Mouse (Mus musculus): ENCODE measurements around the gene Fbxo11. TPM values are rescaled to one million over a fixed set of nuclear protein-coding genes. Genes with fewer than 3 reads are reported as not detected.

The Fbxo11 gene
- total and polyA plus RNA-seq, 3 experiments, result 13.4 to 35.1 (median 31.2) TPM

DNA sequence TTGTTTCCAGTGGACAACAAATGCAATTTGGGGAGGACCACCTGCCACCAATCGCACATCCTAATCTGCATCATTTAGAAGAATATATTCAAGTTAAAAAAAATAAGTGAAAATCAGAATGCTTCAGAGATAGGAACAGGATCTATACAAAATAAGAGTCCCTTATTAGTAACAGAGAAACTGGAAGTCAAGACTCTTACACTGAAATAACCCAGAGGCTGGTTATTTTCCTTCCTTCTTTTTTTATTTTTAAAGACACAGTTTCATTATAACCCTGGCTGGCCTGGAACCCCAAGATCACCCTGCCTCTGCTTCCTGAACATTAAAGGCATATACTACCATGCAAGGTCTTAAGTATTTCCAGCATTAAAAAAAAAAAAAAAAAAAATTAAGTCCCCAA is 7.2 kb downstream of the Fbxo11 start:
- Histone ChIP-seq H3K36me3 (ENCODE audit: control insufficient read depth, insufficient read depth, low read length) (peaks cover 14% of the 10 kb centered on the region), H3K4me3 (no peak overlapping the region), H3K79me2 (replicated peaks; ENCODE audit: control insufficient read depth, insufficient read depth, low read length) (peaks cover 2% of the 10 kb centered on the region; the same call in 1 of the 2 replicates), H3K27ac (no peak overlapping the region), H3K4me1 (ENCODE audit: control insufficient read depth, insufficient read depth, low read length) (peaks cover 18% of the 10 kb centered on the region), H3K27me3 (ENCODE audit: control insufficient read depth, insufficient read depth, low read length) (no peaks in the 10 kb centered on the region), H3K9ac (ENCODE audit: low read depth, low read length) (no peak overlapping the region)
- intact Hi-C loops (cut with DNase I), result no loop called here
- TF ChIP-seq POLR2A (IDR thresholded peaks at IDR 0.05; ENCODE audit: insufficient read depth, low read depth, low read length) (no peak), CTCF (IDR thresholded peaks at IDR 0.05) (no peak), EP300 (IDR thresholded peaks at IDR 0.05; ENCODE audit: insufficient read depth, low read depth, low read length) (no peak)
- 57% methylated on average over 1 of the region's 1 CpGs for WGBS
- no peak for DNase-seq

GRCm38 (mm10) chr17:88051679-88052078 is 13.4 kb downstream of the Fbxo11 start:
- Histone ChIP-seq H3K36me3 (ENCODE audit: control insufficient read depth, insufficient read depth, low read length) (peaks cover 12% of the 10 kb centered on the region), H3K27ac (no peak overlapping the region), H3K27me3 (ENCODE audit: control insufficient read depth, insufficient read depth, low read length) (no peaks in the 10 kb centered on the region), H3K79me2 (replicated peaks; ENCODE audit: control insufficient read depth, insufficient read depth, low read length) (peaks cover 3% of the 10 kb centered on the region), H3K4me1 (ENCODE audit: control insufficient read depth, insufficient read depth, low read length) (peaks cover 7% of the 10 kb centered on the region), H3K4me3 (no peak overlapping the region), H3K9ac (ENCODE audit: low read depth, low read length) (no peak overlapping the region)
- no peak for DNase-seq
- intact Hi-C loops (cut with DNase I), result no loop called here
- TF ChIP-seq CTCF (IDR thresholded peaks at IDR 0.05) (no peak), EP300 (IDR thresholded peaks at IDR 0.05; ENCODE audit: insufficient read depth, low read depth, low read length) (no peak)
- 90% methylated on average over 4 of the region's 4 CpGs for WGBS

DNA sequence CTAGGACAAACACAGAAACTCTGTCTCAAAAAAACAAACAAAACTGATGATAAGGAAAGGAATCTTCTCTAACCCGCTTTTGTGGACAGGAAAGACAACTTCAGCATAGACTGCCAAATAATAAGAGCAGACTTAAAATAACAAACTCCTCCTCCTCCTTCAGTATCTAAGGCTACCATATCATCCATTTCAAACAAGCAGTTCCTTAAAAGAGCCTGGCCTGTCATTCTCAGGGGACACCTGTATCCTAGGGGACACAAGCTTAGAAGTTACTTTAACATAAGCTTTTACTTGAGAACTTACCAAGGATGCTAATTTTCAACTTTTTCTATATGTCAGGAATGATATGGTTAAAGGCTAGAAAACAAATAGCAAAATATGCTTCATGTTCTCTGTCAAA is 14.2 kb downstream of the Fbxo11 start:
- H3K9ac ChIP-seq (ENCODE audit: low read depth, low read length), result no peak overlapping the region; the same call in 1 of the 2 replicates
- peaks cover 7% of the 10 kb centered on the region for H3K4me1 ChIP-seq (ENCODE audit: control insufficient read depth, insufficient read depth, low read length)
- no peak for DNase-seq
- intact Hi-C loops (cut with DNase I), result no loop called here
- peaks cover 3% of the 10 kb centered on the region for H3K79me2 ChIP-seq (replicated peaks; ENCODE audit: control insufficient read depth, insufficient read depth, low read length)
- peaks cover 9% of the 10 kb centered on the region for H3K36me3 ChIP-seq (ENCODE audit: control insufficient read depth, insufficient read depth, low read length)
- TF ChIP-seq POLR2A (IDR thresholded peaks at IDR 0.05; ENCODE audit: insufficient read depth, low read depth, low read length) (no peak), EP300 (IDR thresholded peaks at IDR 0.05; ENCODE audit: insufficient read depth, low read depth, low read length) (no peak), CTCF (IDR thresholded peaks at IDR 0.05) (no peak)
- 13% methylated on average over 1 of the region's 1 CpGs for WGBS
- H3K27me3 ChIP-seq (ENCODE audit: control insufficient read depth, insufficient read depth, low read length), result no peaks in the 10 kb centered on the region
- no peak overlapping the region for H3K27ac ChIP-seq
- H3K4me3 ChIP-seq, result no peak overlapping the region

- Histone ChIP-seq H3K27me3 (ENCODE audit: control insufficient read depth, insufficient read depth, low read length) (no peaks in the 10 kb centered on the region), H3K79me2 (replicated peaks; ENCODE audit: control insufficient read depth, insufficient read depth, low read length) (peaks cover 3% of the 10 kb centered on the region), H3K36me3 (ENCODE audit: control insufficient read depth, insufficient read depth, low read length) (peaks cover 9% of the 10 kb centered on the region), H3K4me1 (ENCODE audit: control insufficient read depth, insufficient read depth, low read length) (peaks cover 8% of the 10 kb centered on the region), H3K27ac (no peak overlapping the region), H3K9ac (ENCODE audit: low read depth, low read length) (no peak overlapping the region), H3K4me3 (no peak overlapping the region)
- TF ChIP-seq EP300 (IDR thresholded peaks at IDR 0.05; ENCODE audit: insufficient read depth, low read depth, low read length) (no peak), CTCF (IDR thresholded peaks at IDR 0.05) (no peak), POLR2A (IDR thresholded peaks at IDR 0.05; ENCODE audit: insufficient read depth, low read depth, low read length) (no peak)
- intact Hi-C loops (cut with DNase I), result no loop called here
- WGBS, result 72% methylated on average over 2 of the region's 2 CpGs
- DNase-seq, result no peak
Observed at GRCm38 (mm10) chr17:88050318-88050717, 14.8 kb downstream of the Fbxo11 start.

- WGBS, result 39% methylated on average over 12 of the region's 12 CpGs
- Histone ChIP-seq H3K27ac (no peak overlapping the region), H3K36me3 (ENCODE audit: control insufficient read depth, insufficient read depth, low read length) (peaks cover 3% of the 10 kb centered on the region), H3K9ac (ENCODE audit: low read depth, low read length) (no peak overlapping the region), H3K4me3 (no peak overlapping the region), H3K27me3 (ENCODE audit: control insufficient read depth, insufficient read depth, low read length) (no peaks in the 10 kb centered on the region), H3K79me2 (replicated peaks; ENCODE audit: control insufficient read depth, insufficient read depth, low read length) (peaks cover 10% of the 10 kb centered on the region), H3K4me1 (ENCODE audit: control insufficient read depth, insufficient read depth, low read length) (peaks cover 11% of the 10 kb centered on the region)
- no peak for TF ChIP-seq CTCF (IDR thresholded peaks at IDR 0.05)
- no peak for TF ChIP-seq POLR2A (IDR thresholded peaks at IDR 0.05; ENCODE audit: insufficient read depth, low read depth, low read length)
- TF ChIP-seq EP300 (IDR thresholded peaks at IDR 0.05; ENCODE audit: insufficient read depth, low read depth, low read length), result no peak
- intact Hi-C loops (cut with DNase I), result no loop called here
- peak in 1 of 2 experiments; percentile 57 for DNase-seq
Observed at GRCm38 (mm10) chr17:88042099-88043086, 22.7 kb downstream of the Fbxo11 start.

- H3K4me3 ChIP-seq, result no peak overlapping the region
- no peak for DNase-seq
- no peak overlapping the region for H3K9ac ChIP-seq (ENCODE audit: low read depth, low read length)
- H3K36me3 ChIP-seq (ENCODE audit: control insufficient read depth, insufficient read depth, low read length), result peaks cover 3% of the 10 kb centered on the region
- peaks cover 10% of the 10 kb centered on the region for H3K79me2 ChIP-seq (replicated peaks; ENCODE audit: control insufficient read depth, insufficient read depth, low read length)
- no peak overlapping the region for H3K27ac ChIP-seq
- peaks cover 11% of the 10 kb centered on the region for H3K4me1 ChIP-seq (ENCODE audit: control insufficient read depth, insufficient read depth, low read length)
- WGBS, result 64% methylated on average over 5 of the region's 5 CpGs
- no peaks in the 10 kb centered on the region for H3K27me3 ChIP-seq (ENCODE audit: control insufficient read depth, insufficient read depth, low read length)
- TF ChIP-seq POLR2A (IDR thresholded peaks at IDR 0.05; ENCODE audit: insufficient read depth, low read depth, low read length) (no peak), EP300 (IDR thresholded peaks at IDR 0.05; ENCODE audit: insufficient read depth, low read depth, low read length) (no peak), CTCF (IDR thresholded peaks at IDR 0.05) (no peak)
- intact Hi-C loops (cut with DNase I), result no loop called here
Observed at GRCm38 (mm10) chr17:88040810-88041209, 24.3 kb downstream of the Fbxo11 start.
